Mouse (Mus musculus) bone marrow, adult 2 months (tissue): ENCODE data around the gene Psmb3. TPM values are rescaled to one million over a fixed set of nuclear protein-coding genes. Genes with fewer than 3 reads are reported as not detected.

Experiments
- H3K27ac ChIP-seq: fragments of 200-500 bp; 2 replicates; pipeline ENCODE4 v1.5.1; 2012; ENCODE audit warnings: low read depth, mild to moderate bottlenecking, control low read depth, inconsistent platforms, low read length; ENCODE audit not compliant: control insufficient read depth, poor library complexity, insufficient read depth
- H3K4me1 ChIP-seq: fragments of 200-500 bp; 2 replicates; pipeline ENCODE4 v1.6.1; 2011; ENCODE audit warnings: low read length; ENCODE audit not compliant: control insufficient read depth, insufficient read depth
- H3K4me3 ChIP-seq: fragments of 200-500 bp; replicated peaks from 2 replicates; pipeline ENCODE3; 2011; ENCODE audit warnings: mild to moderate bottlenecking, low read depth, low read length, control low read depth; ENCODE audit not compliant: control insufficient read depth
- CTCF ChIP-seq: fragments of 200-500 bp; IDR thresholded peaks from 2 replicates; pipeline ENCODE4 v1.5.1; 2011; ENCODE audit warnings: low read length, control low read depth; ENCODE audit not compliant: control insufficient read depth, insufficient read depth
- POLR2A ChIP-seq: fragments of 200-500 bp; IDR thresholded peaks from 2 replicates; pipeline ENCODE4 v1.6.1; 2011; ENCODE audit warnings: low read depth, mild to moderate bottlenecking, control low read depth, low read length, borderline replicate concordance; ENCODE audit not compliant: control insufficient read depth
- WGBS: fragments of 180-500 bp; shearing (Covaris S2); methylation state at CpG from one replicate; pipeline ENCODE4 v1.1.7; 2018; 5-methylcytosine and 5-hydroxymethylcytosine counted together
- polyA plus RNA-seq: library from polyadenylated mRNA; stranded (reverse); fragments of >200 nt; gene quantifications from 2 replicates; pipeline ENCODE4 v1.2.4, GENCODE M21; 2011; ENCODE audit warnings: low replicate concordance; ENCODE audit not compliant: missing spikeins, insufficient read depth, insufficient read length

Gene Psmb3
- polyA plus RNA-seq, 1 experiment: 152 TPM

DNA sequence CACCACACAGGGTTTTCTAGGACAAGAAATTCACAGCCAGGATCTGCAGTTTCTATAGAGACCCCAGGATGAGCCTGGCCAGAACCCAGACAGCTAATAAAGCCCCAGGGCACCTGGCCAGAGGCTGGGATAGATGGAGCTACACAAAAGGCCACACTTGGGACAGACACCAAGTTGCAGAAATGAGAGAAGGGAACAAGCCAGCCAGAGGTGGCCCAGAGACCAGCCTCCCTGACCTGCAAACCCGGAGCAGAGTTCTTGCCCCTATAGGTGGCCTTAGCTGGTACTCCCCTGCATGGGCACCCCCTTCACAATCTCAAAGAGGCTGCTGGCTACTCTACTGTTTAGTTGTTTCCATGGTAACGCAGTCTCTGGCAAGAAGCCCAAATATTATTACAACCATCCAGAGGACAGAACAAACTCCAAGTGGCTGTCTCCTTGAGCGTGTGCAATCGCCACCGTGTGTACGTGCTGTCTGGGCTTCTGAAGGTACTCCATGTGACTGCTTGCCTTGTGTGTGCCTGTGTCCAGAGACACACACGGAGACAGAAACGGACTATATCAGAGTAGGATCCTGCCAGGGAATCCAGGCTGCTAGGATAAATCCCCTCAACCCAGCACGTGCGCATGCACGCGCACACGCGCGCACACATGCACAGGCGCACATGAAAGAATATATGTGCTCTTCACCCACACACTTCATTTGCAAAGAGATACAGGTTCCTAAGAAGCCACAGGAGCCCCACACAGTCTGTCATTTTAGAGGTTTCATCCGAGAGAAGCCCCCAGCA, 8.1 kb upstream of the Psmb3 start:
- no peaks in the 10 kb centered on the region for H3K4me1 ChIP-seq
- no peak overlapping the region for H3K27ac ChIP-seq
- no peak overlapping the region for H3K4me3 ChIP-seq
- 91% methylated on average over 17 of the region's 17 CpGs for whole genome bisulfite sequencing
- no peak for TF ChIP-seq POLR2A
- no peak for TF ChIP-seq CTCF

DNA sequence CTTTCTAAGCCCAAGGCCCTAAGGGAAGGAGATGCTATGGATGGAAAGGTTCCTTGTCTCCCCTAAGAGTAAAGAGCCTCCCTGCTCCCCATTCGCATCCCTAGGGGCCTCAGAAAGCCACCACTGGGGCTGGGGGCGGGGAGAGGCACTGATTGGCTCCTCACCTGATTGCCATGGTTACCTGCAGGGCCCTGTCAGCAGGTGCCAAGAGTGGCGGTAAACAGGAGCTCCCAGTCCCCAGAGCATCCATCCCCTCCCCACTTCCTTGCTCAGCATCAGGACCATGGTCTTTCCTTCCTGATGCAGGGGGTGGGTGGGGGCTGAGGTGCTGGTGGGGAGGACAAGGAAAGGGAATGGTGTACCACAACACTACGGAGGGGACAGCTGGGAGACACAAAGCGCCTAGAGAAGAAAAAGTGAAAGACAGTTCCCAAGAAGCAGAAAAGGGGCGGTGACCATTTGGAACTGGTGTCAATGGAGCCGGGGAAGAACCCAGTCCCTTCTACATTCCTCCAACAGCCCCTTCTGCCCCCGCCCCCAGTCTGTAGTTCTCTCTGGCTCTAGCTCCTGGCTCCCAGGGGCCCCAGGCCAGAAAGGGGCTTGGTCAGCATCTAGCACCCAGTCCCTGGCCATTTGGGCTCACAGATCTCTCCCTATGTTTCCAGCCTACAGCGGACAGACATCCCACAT, 7.3 kb upstream of the Psmb3 start:
- H3K4me3 ChIP-seq: no peak overlapping the region
- TF ChIP-seq CTCF (no peak), POLR2A (no peak)
- WGBS: 75% methylated on average over 9 of the region's 9 CpGs
- no peak overlapping the region for H3K27ac ChIP-seq
- no peaks in the 10 kb centered on the region; the same call in 1 of the 2 replicates for H3K4me1 ChIP-seq

GRCm38 (mm10) chr11:97696669-97697068, 6.5 kb upstream of the Psmb3 start:
- Histone ChIP-seq H3K4me1 (no peaks in the 10 kb centered on the region; the same call in 1 of the 2 replicates), H3K4me3 (no peak overlapping the region), H3K27ac (no peak overlapping the region)
- TF ChIP-seq POLR2A (no peak), CTCF (no peak)
- WGBS: 89% methylated on average over 8 of the region's 8 CpGs

GRCm38 (mm10) chr11:97697199-97697890, 5.9 kb upstream of the Psmb3 start:
- TF ChIP-seq CTCF: no peak
- TF ChIP-seq POLR2A: no peak
- 74% methylated on average over 11 of the region's 11 CpGs for WGBS
- H3K4me3 ChIP-seq: no peak overlapping the region
- H3K4me1 ChIP-seq: no peaks in the 10 kb centered on the region; the same call in 1 of the 2 replicates
- H3K27ac ChIP-seq: no peak overlapping the region

- 70% methylated on average over 14 of the region's 14 CpGs for WGBS
- Histone ChIP-seq H3K4me3 (no peak overlapping the region), H3K27ac (no peak overlapping the region), H3K4me1 (no peaks in the 10 kb centered on the region; the same call in 1 of the 2 replicates)
- TF ChIP-seq POLR2A: no peak
- no peak for TF ChIP-seq CTCF
Measured at GRCm38 (mm10) chr11:97697891-97698529, 5.2 kb upstream of the Psmb3 start.

DNA sequence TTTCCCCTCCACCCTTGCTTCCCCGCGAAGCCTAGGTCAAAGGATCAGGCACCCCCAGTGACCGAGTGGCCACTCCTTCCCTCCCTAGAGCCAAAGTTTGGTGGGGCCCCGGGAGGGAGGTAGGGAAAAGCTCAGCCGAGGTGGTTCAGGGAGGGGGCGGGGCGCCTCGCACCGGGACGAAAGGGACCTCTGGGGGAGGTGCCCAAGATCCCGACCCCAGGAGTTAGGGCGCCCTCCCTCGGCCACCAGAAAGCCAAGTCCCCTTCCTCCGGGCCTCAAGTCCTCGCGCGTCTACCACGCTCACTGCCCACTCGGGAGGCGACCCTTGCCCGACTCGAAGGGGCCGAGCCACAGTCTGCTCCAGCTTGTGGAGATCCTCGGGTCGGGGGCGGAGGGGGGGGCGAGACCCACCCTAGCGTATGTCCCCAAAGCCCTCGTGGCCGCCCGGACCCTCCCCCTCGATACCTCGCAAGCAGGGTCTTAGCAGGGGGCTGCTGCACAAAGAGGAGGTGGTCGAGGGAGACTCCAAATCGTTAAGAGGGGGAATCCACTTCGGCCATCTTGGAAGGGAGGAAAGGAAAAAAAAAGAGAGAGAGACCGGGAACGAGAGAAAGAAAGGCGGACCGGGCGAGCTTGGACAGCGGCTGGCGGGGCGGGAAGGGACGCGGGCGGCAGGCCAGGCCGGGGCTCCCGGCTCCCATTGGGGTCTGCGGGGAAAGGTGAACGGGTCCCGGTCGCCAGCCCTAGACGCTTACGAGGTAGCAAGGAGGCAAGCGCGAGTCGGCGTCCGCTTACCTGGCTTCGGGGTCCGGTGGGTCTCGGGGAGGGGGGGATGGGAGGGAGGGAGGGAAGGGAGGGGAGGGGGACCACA, 4.2 kb upstream of the Psmb3 start:
- Histone ChIP-seq H3K4me1 (peaks cover 1% of the 10 kb centered on the region), H3K27ac (no peak overlapping the region), H3K4me3 (peak overlapping the region; percentile 37)
- TF ChIP-seq CTCF (no peak), POLR2A (no peak)
- 1% methylated on average over 63 of the region's 63 CpGs for WGBS

GRCm38 (mm10) chr11:97699626-97700002, 3.6 kb upstream of the Psmb3 start:
- Histone ChIP-seq H3K27ac (peak overlapping the region; percentile 30; the same call in 1 of the 2 replicates), H3K4me3 (peak overlapping the region; percentile 69), H3K4me1 (peaks cover 1% of the 10 kb centered on the region)
- no peak for TF ChIP-seq CTCF
- TF ChIP-seq POLR2A: no peak
- 0% methylated on average over 6 of the region's 9 CpGs for WGBS
